Mouse (Mus musculus) spleen, postnatal 10 days (tissue): Measurements from ENCODE around the gene Foxs1.

Experiments used
- DNase-seq, 2 experiments: peaks; one replicate each; pipeline ENCODE4 v3.0.0; 2021 to 2022; ENCODE audit warnings: low spot score in 2 of 2

Foxs1 gene

DNA sequence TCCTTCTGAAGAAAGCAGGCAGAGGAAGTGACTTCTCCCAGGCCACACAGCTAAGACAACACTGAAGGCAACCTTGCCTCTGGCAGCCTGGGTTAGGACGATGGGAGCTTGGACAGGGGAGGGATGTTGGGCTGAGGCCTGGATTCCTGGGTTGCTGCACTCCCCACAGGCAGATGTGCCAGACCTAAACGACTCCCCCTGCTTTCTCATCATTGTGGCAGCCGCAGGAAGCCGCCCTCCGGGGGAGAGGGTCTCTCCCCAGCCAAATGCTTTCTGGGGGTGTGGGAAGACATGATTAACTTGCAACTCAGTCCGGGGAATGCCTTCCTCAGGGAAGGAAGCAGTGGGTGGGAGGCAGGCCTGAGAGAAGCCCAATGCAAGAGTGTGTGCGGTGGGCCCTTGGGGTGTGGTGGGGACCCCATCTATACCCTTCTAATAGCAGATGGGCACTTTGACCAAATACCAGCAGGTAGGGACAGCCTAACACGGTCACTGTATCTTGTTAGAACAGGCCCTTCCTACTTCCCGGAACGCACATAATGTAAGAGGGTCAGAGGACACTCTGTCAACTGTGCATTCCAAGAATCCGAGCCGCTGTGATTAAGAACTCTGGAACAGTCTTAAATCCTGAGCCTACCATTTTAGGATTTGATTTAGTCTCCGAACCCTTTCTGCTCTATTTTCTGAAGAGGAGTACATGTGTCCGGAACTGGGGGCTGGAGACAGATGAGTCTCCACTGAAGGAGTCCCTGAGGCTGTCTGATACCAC is 4.6 kb downstream of the Foxs1 start:
- DNase-seq, result no peak

- no peak for DNase-seq
These were observed 5.6 kb downstream of the Foxs1 start for GRCm38 (mm10) chr2:152927371-152927770.

DNA sequence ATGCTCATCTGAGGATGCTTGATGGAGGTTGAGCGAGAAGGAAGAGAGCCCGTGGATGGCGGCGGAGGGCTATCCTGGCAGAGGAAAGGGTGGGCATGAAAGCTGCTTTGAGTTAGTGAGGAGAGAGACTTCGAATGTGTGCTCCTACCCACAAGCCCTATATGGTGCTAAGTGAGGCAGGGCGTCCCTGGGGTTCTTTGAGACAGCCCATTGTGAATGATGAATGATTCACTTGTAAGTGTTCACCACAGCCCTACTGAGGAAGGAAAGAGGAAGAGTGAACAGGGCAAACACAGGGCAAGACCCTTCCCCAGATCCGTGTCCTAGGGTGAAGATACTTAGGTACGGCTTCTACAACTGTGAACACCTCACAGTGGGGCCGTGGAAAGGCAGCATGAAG is 6.1 kb downstream of the Foxs1 start:
- no peak for DNase-seq

DNA sequence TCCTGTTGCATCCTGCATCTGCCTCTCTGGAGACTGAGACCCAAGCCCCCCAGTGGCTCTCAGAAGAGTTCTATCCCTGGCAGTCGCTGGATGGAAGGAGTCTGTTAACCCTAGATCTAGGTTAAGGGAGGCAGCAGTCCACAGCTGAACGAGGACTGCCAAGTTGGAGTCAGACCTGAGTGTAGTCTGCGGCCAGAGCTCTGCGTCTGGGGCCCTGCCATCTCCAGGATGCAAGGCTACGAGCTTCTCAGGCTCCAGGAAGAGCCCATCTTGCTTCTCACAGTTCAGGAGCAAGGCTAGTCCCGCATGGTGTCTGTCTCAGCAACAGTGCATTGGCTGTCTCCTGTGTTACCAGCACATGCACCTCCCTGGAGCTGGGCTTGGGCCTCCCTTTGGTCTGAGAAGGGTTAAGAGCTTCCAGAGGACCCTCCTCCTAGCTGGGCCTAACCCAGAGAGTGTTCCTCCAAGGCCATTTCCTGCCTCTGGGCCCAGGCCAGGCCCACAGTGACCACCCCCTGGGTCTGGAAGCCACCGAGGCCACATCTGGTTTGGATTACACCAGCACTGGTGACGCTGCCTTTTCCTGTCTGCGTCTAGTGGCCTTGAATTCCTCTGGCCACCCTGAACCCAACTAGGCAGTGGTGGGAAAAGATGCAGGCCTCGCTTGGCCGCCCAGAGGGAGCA is 7.7 kb downstream of the Foxs1 start:
- DNase-seq, result peak in 1 of 2 experiments; percentile 34

- no peak for DNase-seq
These were observed 8.5 kb downstream of the Foxs1 start for GRCm38 (mm10) chr2:152924543-152924942.

GRCm38 (mm10) chr2:152924128-152924527 is 8.9 kb downstream of the Foxs1 start:
- DNase-seq, result no peak

DNA sequence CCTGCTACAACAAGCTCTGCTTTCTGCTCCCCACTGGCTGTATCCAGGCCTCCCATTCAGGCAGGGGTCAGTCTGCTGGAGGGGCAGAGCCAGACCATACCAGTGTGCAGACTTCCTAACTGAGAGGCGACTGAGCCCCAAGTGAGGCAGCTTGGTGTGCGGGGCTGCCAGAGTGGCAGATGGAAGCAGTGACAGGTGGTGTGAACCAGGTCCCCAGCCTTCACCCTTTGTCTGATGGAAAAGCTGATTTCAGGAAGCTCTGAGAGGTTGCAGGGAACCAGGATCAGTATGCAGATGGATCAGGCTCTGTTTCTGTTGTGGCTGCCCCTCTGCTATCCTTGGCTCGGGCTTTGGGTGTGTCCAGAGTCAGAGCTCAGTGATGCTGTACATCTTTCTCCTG is 9.4 kb downstream of the Foxs1 start:
- no peak for DNase-seq

DNA sequence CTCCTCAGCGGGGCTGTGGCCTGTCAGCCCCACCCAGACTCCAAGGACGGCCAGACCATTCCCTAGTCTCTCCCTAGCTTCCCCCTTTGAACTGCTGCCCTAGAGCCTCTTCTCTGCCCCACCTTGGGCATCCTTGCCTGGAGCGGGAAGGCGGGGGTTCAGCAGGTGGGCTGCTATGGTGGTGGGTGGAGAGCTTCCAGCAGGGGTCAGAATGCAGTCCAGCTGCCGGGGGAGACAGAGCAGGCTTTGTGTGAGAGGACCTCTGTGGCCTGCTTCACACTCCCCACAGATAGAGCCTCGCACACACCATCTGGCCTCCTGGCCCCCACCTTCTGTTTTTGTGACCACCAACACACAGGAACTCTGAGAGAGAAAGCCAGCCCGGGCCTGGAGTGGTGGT is 10.6 kb downstream of the Foxs1 start:
- DNase-seq, result no peak

GRCm38 (mm10) chr2:152917671-152918070 is 15.3 kb downstream of the Foxs1 start:
- DNase-seq, result no peak

- DNase-seq, result no peak
These were observed 16.9 kb downstream of the Foxs1 start for GRCm38 (mm10) chr2:152916111-152916510.

DNA sequence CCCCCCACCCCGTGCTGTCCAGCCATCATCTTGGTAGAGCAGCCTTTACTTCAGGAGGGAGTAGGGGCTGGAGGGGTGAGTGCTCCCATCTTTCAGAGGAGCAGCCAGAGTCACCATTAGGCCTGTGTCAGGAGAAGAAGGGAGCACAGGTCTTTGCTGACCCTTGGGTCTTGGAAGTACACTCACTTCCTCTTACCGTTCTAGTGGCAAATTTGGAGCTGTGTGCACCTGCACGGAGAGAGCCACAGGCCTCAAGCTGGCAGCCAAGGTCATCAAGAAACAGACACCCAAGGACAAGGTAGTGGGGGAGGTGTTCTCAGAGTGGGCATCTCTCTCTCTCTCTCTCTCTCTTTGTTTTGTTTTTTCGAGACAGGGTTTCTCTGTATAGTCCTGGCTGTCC is 17.6 kb downstream of the Foxs1 start:
- DNase-seq, result no peak

GRCm38 (mm10) chr2:152914310-152915120 is 18.5 kb downstream of the Foxs1 start:
- peak; percentile 63 to 81 for DNase-seq

DNA sequence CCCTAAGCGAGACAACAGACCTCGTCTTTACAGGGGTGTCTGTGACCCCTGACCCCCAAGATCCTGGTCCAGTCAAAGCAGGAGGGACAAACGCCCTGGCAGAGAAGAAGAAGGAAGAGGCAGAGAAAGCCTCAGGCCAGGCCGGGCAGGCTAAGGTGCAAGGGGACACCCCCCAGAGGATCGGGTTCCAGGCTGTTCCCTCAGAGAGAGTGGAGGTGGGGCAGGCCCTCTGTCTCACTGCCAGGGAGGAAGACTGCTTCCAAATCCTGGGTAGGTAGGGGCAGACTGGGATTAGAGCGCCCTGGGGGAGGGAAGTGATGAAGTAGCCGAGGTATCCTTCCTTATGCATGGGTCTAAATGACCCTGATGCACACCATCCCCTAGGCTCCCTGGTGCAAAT is 19.5 kb downstream of the Foxs1 start:
- DNase-seq, result no peak

- DNase-seq, result no peak
These were observed 21.6 kb downstream of the Foxs1 start for GRCm38 (mm10) chr2:152911432-152911831.

DNA sequence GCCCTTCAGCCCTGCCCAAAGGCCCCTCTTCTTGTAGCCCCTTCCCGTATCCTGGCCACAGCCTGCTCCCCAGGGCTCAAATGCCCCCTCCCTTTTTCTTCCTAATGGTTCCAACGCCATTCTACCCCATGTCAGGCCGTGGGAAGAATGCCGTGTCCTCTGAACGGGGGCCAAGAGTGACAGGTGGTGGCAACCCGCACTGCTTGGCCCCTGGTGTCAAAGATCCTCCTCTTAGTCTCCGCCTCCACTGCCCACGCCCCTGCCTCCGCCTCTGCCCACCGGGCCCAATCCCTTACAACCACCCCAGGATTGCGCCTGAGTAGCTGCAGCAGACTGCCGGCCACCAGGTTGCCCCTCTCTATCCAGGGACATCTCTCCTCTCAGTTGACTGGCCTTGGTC is 22.0 kb downstream of the Foxs1 start, which contains the start of gene Mylk2:
Gene Mylk2 (plus strand): TSS at position 322 of the 400 bp plus-strand sequence.
- DNase-seq, result no peak

DNA sequence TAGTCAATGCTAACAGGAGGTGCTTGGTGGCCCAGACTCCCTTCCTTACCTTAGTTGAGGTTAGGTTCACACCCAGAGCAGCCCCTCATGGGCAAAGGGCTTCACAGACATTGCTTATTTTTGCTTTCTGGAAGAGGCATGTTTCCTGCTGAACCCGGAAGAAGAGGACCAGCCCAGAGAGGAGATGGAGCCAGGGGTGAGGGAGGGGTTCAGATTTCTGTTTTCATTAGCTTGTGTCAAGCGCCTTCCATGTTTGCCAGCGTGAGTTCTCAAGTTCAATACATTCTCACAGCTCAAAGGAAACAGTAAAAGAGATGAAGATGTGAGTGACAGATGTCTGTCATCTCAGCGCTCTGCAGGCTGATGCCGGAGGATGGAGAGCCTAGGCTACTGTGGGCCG is 23.2 kb downstream of the Foxs1 start:
- no peak for DNase-seq

DNA sequence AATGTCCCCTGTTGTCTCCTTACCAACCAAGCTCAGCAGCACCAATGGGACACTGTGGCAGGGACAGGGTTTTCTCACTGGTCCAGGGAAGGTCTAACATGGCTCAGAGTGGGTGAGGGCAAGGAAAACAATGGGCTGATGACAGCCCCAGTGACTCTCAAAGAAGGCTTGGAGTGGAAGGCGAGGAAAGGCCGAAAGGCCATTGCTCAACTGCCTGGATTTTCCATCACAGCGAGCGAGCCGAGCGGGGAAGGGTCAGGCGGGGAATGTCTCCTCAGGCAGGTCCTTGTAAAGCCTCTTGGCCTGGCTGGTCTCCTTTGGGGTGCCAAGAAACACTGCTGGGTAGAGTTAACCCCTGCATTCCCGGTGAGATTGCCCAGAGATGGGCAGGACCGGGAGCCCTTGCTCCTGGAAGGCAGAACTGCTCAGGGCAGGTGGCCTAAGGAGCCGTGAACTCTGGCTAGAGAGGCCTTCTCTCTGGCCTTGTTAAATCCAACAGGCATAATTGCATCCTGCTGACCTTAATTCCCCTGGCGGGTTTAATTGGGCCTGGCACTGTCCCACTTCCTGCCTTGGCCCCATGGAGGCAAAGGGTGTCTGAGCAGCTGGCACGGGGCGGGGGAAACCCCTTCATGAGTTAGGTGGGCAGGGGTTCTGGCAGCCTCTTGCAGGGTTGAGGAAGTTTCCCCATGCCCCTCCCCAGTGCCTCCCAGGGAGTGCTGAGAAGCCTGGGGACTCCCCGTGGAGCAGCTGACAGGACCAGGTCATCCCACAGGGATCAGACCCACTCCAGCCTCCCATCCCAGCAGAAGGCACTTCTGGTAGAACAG is 25.7 kb downstream of the Foxs1 start:
- no peak for DNase-seq

DNA sequence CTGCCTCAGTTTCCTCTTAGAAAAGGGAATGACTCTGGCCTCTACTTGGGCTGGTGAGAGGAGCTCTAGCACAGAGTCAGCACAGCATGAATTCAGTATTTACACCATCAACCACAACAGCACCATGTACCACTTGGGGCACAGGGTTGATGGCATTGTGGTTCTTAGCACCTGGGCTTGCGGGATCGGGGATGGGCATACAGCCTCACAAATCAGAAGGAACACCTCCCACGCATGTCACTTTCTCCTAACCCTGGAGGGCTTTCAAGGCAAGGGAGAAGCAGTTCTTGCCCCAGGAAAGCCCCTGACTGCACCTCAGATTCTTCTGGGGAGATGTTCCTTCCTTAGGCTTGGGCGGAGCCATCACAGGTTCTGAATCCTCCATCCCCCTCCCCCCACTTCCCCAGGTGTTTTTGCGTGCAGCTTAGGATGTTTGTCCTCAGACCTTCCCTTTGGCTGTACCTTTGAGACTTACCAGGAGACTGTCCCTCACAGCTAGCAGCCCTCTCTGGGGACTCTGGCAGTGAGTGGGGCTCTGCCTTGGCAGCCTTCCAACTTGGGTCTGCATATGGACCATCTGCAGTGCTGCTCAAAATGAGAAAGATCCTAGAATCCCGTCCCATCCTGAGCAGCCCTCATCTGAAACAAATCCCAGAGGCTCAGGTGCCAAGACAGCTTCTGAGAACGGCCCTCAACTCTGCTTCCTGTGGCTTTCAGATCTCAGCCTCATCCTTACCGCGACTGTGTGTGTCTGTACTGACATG is 26.6 kb downstream of the Foxs1 start:
- DNase-seq, result no peak

GRCm38 (mm10) chr2:152905036-152905829 is 27.8 kb downstream of the Foxs1 start:
- DNase-seq, result no peak

- DNase-seq, result no peak
These were observed 28.8 kb downstream of the Foxs1 start for GRCm38 (mm10) chr2:152904127-152904643.
